Mouse (Mus musculus) kidney, postnatal 4 days (tissue): ENCODE measurements around the gene Mgst2.

Experiments used
- DNase-seq, 2 experiments: peaks; one replicate each; pipeline ENCODE4 v3.0.0; 2021; ENCODE audit warnings: mixed read lengths in 2 of 2

Gene Mgst2

GRCm38 (mm10) chr3:51654303-51655055 is 5.7 kb upstream of the Mgst2 start:
- DNase-seq = no peak

DNA sequence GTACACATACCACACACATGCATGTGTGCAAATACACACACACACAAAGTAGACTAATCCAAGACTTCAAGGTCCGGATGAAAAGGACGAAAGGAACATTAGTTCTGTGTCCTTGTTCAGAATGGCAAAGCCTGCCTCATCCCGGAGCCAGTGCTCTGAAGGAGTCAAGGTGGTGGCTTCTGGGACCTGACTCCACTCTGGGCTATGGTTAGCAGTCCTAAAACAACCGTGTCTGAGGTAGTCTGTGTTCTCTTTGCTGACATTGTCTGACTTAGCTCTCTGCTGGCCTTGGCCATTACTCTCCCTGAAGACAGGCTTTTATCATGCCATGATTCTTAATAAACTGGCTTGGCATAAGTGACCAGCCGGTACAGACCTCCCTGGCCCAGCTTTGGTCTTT is 745 bp upstream of the Mgst2 start:
- no peak for DNase-seq

- DNase-seq = no peak
These were observed 689 bp downstream of the Mgst2 start for GRCm38 (mm10) chr3:51660821-51661276.

DNA sequence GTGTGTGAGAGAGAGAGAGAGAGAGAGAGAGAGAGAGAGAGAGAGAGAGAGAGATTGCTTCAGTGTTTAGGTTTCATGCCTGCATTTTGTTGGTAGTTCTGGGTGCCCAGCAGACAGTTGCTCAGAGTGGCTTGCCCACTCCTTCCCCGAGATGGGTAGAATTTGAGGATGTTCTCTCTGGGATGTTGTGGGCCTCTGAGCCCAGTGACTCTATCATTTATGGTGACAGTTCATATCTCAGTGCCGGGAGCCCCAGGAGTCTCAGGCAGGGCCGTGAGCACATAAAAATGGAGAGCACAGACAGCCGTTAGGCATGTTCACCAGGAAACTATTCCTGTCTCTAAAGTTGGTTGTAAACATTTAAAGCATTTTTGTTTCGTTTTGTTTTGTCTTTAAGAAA is 1.2 kb downstream of the Mgst2 start:
- no peak for DNase-seq

GRCm38 (mm10) chr3:51661880-51662550 is 1.9 kb downstream of the Mgst2 start:
- DNase-seq = no peak

- no peak for DNase-seq
These were observed 2.4 kb downstream of the Mgst2 start for GRCm38 (mm10) chr3:51662557-51662956.

DNA sequence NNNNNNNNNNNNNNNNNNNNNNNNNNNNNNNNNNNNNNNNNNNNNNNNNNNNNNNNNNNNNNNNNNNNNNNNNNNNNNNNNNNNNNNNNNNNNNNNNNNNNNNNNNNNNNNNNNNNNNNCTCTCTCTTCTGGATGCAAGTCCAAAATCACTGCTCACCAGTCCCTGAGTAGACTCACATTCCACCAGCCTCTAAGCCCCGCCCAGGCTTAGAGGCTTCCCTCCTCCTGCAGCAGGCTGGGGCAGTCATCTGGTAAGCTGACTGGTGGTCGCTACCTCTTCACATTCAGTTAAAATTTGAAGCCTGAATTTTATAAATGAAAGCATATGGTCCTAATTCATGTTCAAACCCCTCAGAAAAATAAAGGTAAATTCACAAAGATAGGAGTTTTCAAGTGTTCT is 8.4 kb downstream of the Mgst2 start:
- no peak for DNase-seq

DNA sequence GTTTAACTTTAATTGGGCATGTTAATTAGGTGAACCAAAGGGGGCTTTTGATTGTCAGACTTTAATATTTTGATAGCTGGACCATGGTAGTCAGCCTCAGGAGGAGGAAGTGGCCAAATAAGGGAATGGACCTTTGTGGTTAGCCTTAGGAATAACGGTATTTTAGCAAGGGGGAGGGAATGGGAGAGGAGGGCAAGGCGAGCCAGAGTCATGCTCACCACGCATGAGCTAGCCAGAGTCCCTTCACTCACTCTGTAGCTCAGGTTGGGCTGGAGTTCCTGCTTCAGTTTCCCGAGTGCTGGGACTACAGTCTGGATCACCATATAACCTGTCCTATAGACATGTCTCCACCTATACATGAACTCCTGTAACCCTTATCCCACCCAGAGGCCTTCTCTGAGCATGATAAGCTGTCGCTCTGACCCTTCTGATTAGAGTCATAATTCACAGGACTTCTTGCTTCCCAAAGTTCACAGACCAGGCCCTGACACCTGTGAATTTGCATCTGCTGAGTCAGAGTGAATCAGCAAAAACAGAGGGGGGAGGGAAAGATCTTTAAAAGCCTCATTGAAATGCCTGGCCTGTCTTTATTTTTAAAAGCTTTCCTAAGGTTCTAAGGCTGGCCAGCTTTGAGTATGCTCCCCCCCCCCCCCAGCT is 10.4 kb downstream of the Mgst2 start:
- no peak for DNase-seq

DNA sequence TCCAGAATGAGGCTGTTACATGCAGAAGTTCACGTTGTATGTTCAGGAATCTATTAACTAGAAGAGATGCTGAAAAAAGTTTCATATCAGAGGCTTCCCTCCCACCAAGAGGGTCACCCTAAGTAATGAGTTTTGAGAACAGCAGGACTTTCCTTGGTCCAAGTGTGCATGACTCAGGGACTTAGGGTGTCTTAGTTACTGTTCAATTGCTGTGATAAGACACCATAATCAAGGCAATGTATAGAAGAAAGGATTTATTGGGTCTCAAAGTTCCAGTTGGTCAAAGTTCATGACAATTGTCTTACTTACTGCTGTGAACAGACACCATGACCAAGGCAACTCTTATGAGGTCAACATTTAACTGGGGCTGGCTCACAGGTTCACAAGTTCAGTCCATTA is 10.9 kb downstream of the Mgst2 start:
- DNase-seq = no peak

GRCm38 (mm10) chr3:51672631-51673030 is 12.5 kb downstream of the Mgst2 start:
- DNase-seq = no peak

DNA sequence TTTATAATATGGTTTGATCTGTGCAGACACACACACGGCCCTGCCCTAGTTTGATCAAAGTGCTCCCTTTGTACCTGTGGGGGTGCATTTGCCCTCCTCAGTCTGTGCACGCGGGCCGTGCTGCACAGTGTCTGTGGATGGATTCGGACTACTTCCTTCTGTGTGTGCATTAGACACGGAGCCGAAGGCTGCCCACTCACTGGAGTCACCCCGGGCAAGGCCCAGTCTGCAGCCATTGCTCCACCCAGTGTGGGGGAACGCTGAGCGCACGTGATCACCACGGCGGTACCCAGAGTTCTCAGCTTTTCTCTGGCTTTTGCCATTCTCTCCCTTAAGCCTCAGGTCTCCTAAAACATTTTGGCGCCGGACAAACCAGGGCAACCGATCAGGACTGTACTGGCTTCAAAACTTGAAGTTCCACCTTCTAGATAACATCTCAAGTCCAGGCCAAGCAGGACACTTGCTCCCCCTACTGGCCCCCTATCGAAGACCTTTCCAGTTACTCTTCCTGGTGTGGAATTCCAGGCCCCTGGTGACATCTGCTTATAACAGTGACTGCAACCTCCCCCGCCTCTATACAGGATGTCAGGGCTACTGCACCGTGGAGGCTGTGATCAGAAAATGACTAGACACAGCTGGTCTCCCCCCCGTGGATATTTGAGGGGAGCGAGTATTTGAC is 13.4 kb downstream of the Mgst2 start:
- DNase-seq = peak; percentile 79 to 86

GRCm38 (mm10) chr3:51674963-51675362 is 14.8 kb downstream of the Mgst2 start:
- DNase-seq = no peak

GRCm38 (mm10) chr3:51685539-51685938 is 25.4 kb downstream of the Mgst2 start:
- DNase-seq = no peak

GRCm38 (mm10) chr3:51686316-51686715 is 26.2 kb downstream of the Mgst2 start:
- no peak for DNase-seq

GRCm38 (mm10) chr3:51686791-51687190 is 26.6 kb downstream of the Mgst2 start:
- DNase-seq = no peak

- DNase-seq = no peak
These were observed 28.6 kb downstream of the Mgst2 start for GRCm38 (mm10) chr3:51688725-51689124.

- no peak for DNase-seq
These were observed 33.0 kb downstream of the Mgst2 start for GRCm38 (mm10) chr3:51693196-51693595.

DNA sequence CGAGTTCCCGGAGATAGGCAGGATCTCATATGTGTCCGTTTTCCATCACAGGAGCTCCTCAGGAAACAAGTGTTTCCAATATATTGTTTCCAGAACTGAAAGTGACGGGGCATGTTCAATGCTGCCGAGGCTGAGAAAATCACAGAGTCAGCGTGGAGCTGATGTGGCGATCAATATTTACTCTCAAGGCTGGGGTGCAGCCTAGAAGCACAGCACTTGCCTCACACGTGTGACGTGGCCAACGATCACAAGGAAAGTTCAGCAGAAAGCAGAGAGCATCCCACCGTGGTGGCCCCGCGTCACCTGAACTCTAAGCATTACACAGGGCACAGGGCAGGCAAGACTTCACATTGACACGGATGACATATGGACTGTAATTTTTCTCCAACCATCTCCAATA is 34.4 kb downstream of the Mgst2 start:
- no peak for DNase-seq

DNA sequence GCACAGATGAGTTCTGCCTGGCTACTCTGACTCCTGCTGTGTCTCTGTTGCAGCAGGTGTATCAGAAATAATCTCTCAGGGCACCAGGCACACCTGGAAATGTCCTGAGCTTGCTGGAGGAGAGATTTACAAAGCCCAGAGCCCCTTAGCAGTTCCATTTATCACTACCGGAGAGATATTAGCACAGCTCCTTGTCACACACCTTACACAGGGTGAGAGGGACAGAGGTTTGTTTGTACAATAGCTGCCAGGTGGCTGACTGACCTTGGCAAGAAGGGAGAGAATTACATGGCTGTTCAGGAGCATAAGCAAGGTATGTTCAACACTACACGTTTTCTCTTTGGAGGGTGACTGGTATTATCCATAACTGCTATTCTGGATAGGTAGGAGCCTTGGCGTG is 35.6 kb downstream of the Mgst2 start:
- DNase-seq = no peak

GRCm38 (mm10) chr3:51697931-51698330 is 37.8 kb downstream of the Mgst2 start:
- no peak for DNase-seq

- no peak for DNase-seq
These were observed 40.0 kb downstream of the Mgst2 start for GRCm38 (mm10) chr3:51700123-51700522.

GRCm38 (mm10) chr3:51700731-51701280 is 40.6 kb downstream of the Mgst2 start:
- DNase-seq = peak; percentile 15 to 41

DNA sequence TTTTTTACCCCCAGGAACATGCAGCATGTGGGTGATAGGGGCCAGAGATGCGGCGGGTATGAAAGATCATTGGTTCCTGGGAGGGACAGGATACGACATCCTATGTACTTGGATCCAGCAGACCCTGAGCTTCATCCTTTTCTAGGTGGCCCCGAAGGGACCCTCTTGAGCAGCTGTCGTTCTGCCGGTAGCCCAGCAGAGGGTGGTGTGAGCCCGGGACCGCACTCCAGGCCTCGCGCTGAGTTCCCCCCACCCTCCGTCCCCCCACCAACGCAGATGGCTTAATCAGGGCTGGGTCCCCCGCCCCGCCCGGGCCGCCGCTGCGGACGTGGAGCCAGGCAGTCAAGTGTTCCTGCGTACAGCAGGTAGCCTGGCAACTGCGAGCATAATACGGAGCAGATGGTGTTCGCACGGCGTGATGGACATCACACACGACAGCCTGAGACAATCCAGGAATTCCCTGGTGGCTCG is 41.2 kb downstream of the Mgst2 start:
- DNase-seq = peak; percentile 83 to 89
